Mouse (Mus musculus) olfactory bulb, adult 2 months (tissue): Measurements from ENCODE around the gene Cstad.

Experiments
- CTCF ChIP-seq: fragments of 200-500 bp; IDR thresholded peaks from 2 replicates; pipeline ENCODE4 v1.5.1; 2012; ENCODE audit warnings: low read depth, mild to moderate bottlenecking, low read length, moderate library complexity; ENCODE audit not compliant: insufficient read depth
- POLR2A ChIP-seq: fragments of 200-500 bp; IDR thresholded peaks from 2 replicates; pipeline ENCODE4 v1.6.1; 2012; ENCODE audit warnings: mild to moderate bottlenecking, low read depth, low read length, moderate library complexity; ENCODE audit not compliant: insufficient read depth

DNA sequence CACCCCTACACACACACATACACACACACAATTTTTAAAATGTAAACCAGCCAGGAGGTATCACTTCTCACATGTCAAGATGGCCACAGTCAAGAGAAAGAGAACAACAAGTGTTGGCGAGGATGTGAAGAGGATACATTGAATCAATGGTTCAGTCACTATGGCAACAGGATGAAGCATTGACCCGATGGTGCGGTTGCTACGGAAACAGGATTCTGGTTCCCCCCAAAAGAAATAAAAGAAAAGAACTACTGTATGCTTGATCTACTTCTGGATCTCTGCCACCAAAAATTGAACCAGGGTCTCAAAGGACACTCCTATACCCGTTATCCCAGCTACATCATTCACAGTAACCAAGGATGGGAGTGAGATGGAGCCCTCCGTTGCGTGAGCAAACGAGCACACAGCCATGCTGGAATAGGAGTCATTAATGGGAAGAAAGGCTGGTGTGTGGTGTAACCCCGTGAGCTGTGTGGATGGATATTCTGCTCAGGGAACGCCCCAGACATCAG lies 13.9 kb downstream of the Cstad start:
- TF ChIP-seq CTCF = no peak
- TF ChIP-seq POLR2A = no peak
